Comparison of ENCODE assay signal across 27 mouse cellular contexts in the genomic region with DNA sequence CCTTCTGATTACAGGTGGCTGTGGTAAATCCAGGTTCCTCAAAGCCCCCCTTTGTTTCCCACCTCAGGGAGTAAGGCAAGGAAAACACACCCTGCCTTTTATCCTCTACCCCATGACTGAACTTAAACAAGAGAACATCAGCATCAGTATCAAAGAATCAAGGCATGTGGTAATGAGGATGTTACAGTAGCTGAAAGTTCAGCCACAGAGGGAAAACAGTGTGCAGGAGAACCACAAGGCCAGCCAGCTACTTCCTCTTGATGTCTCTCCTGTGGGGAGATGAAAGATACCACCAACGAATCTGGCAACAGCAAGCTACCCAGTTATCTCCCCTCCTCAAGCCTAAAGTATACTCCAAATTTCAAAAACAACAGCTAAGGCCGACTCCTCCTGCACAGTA. TPM values are rescaled to one million over a fixed set of nuclear protein-coding genes. Genes with fewer than 3 reads are reported as not detected.
DNase-seq lines count a peak whose midpoint lies in the region; ATAC-seq and TF ChIP-seq lines count a peak whose summit lies in the region.
"Had no signal": no experiment of that assay in that cellular context is flagged by ENCODE, and none has a peak within 500 bp of the region (broad histone marks: within the 10 kb centered on the region; RNA-seq: fewer than 3 reads in every experiment).

No protein-coding gene starts in this region.

- H3K4me3 ChIP-seq in E14TG2a.4 (replicated peaks; ENCODE audit: low read length) (peak overlapping the region; percentile 21; the same call in 1 of the 2 replicates), G1E (ENCODE audit: low read depth, low read length) (no peak overlapping the region)
- no peak overlapping the region for H3K4me3 ChIP-seq in liver, embryonic 11.5 days (ENCODE audit: low read depth, low read length)
- H3K4me3 ChIP-seq in midbrain, embryonic 15.5 days: no peak overlapping the region
- H3K4me3 ChIP-seq: embryonic facial prominence, embryonic 12.5 days; heart, embryonic 15.5 days; hindbrain, embryonic 10.5 days; liver, embryonic 13.5 days; myocyte; stomach, embryonic 15.5 days had no signal

- TF ChIP-seq CTCF in E14TG2a.4 (conservative IDR thresholded peaks at IDR 0.05; ENCODE audit: low read length) (no peak), G1E (IDR thresholded peaks at IDR 0.05; ENCODE audit: low read depth, low read length) (no peak)

- peak; percentile 60 for ATAC-seq in G1E (ENCODE audit: extremely low read depth, insufficient number of reproducible peaks, low FRiP score, poor library complexity, severe bottlenecking)
- peak; percentile 74 for ATAC-seq in granulocyte monocyte progenitor cell, adult 5-6 weeks (replicated peaks; ENCODE audit: poor library complexity, severe bottlenecking)
- no peak for ATAC-seq in liver, embryonic 11.5 days (replicated peaks; ENCODE audit: low FRiP score)
- ATAC-seq in midbrain, embryonic 15.5 days (replicated peaks): no peak
- ATAC-seq: forebrain, embryonic 16.5 days; inflammation-experienced regulatory T-cells, adult 6 months had no signal

- H3K4me2 ChIP-seq in liver, embryonic 11.5 days: no peak overlapping the region
- no peak overlapping the region for H3K4me2 ChIP-seq in midbrain, embryonic 15.5 days
- H3K4me2 ChIP-seq: embryonic facial prominence, embryonic 12.5 days; heart, embryonic 15.5 days; liver, embryonic 13.5 days; stomach, embryonic 15.5 days had no signal

- H3K9me3 ChIP-seq in E14TG2a.4 (ENCODE audit: low read length) (no peaks in the 10 kb centered on the region), G1E (replicated peaks) (no peaks in the 10 kb centered on the region)
- no peaks in the 10 kb centered on the region for H3K9me3 ChIP-seq in liver, embryonic 11.5 days (ENCODE audit: control insufficient read depth, low read length)
- no peaks in the 10 kb centered on the region for H3K9me3 ChIP-seq in midbrain, embryonic 15.5 days
- H3K9me3 ChIP-seq: embryonic facial prominence, embryonic 12.5 days; heart, embryonic 15.5 days; hindbrain, embryonic 10.5 days; liver, embryonic 13.5 days; stomach, embryonic 15.5 days had no signal

- no peak for DNase-seq in G1E (ENCODE audit: low spot score)
- DNase-seq in thymus, postnatal 0 days (ENCODE audit: low spot score): peak; percentile 18
- no peak for DNase-seq in liver, embryonic 11.5 days (ENCODE audit: low spot score)
- DNase-seq in ovary, adult 18-20 months (ENCODE audit: low spot score): no peak
- DNase-seq in left cerebral cortex, adult 8-10 months (ENCODE audit: low spot score in 2 of 2): no peak
- DNase-seq: adrenal gland, postnatal 10 days; cerebellum, adult 11-12 months; heart, adult 18-20 months; kidney, adult 8-10 months; liver, embryonic 13.5 days; right cerebral cortex, adult 18-20 months had no signal

- no peak overlapping the region for H3K27ac ChIP-seq in liver, embryonic 11.5 days (ENCODE audit: low read depth, low read length)
- no peak overlapping the region for H3K27ac ChIP-seq in midbrain, embryonic 15.5 days
- H3K27ac ChIP-seq: embryonic facial prominence, embryonic 12.5 days; heart, embryonic 15.5 days; hindbrain, embryonic 10.5 days; liver, embryonic 13.5 days; stomach, embryonic 15.5 days had no signal

- no peak overlapping the region for H3K9ac ChIP-seq in liver, embryonic 11.5 days (ENCODE audit: low read depth, low read length)
- H3K9ac ChIP-seq in midbrain, embryonic 15.5 days: no peak overlapping the region
- H3K9ac ChIP-seq: embryonic facial prominence, embryonic 12.5 days; heart, embryonic 15.5 days; liver, embryonic 13.5 days; stomach, embryonic 15.5 days had no signal

- H3K27me3 ChIP-seq in E14TG2a.4 (ENCODE audit: insufficient read depth, low read length) (no peaks in the 10 kb centered on the region), G1E (ENCODE audit: insufficient read depth, low read length) (peaks cover 16% of the 10 kb centered on the region)
- no peaks in the 10 kb centered on the region for H3K27me3 ChIP-seq in liver, embryonic 11.5 days (replicated peaks; ENCODE audit: control insufficient read depth, insufficient read depth, low read length)
- H3K27me3 ChIP-seq in midbrain, embryonic 15.5 days (replicated peaks): no peaks in the 10 kb centered on the region
- H3K27me3 ChIP-seq: embryonic facial prominence, embryonic 12.5 days; heart, embryonic 15.5 days; liver, embryonic 13.5 days; stomach, embryonic 15.5 days had no signal

- WGBS in liver, embryonic 11.5 days: 29% methylated on average over 2 of the region's 2 CpGs
- WGBS in midbrain, embryonic 15.5 days: 72% methylated on average over 2 of the region's 2 CpGs

- peaks cover 45% of the 10 kb centered on the region for H3K36me3 ChIP-seq in E14TG2a.4 (ENCODE audit: insufficient read depth, low read length)
- H3K36me3 ChIP-seq in G1E (replicated peaks): no peaks in the 10 kb centered on the region
- no peaks in the 10 kb centered on the region for H3K36me3 ChIP-seq in liver, embryonic 11.5 days (ENCODE audit: control insufficient read depth, insufficient read depth, low read length)
- H3K36me3 ChIP-seq in midbrain, embryonic 15.5 days (replicated peaks): no peaks in the 10 kb centered on the region
- H3K36me3 ChIP-seq: embryonic facial prominence, embryonic 12.5 days; heart, embryonic 15.5 days; hindbrain, embryonic 10.5 days; liver, embryonic 13.5 days; stomach, embryonic 15.5 days had no signal

- peaks cover 98% of the 10 kb centered on the region for H3K4me1 ChIP-seq in E14TG2a.4 (replicated peaks; ENCODE audit: low read depth, low read length)
- peaks cover 4% of the 10 kb centered on the region; the same call in 1 of the 2 replicates for H3K4me1 ChIP-seq in G1E (ENCODE audit: insufficient read depth, low read depth, low read length)
- 0 out of 2 replicates have a peak, but pooled peaks cover 6% of the 10 kb centered on the region for H3K4me1 ChIP-seq in liver, embryonic 11.5 days (replicated peaks; ENCODE audit: control insufficient read depth, insufficient read depth, low read length)
- H3K4me1 ChIP-seq in midbrain, embryonic 15.5 days: peaks cover 15% of the 10 kb centered on the region
- H3K4me1 ChIP-seq: embryonic facial prominence, embryonic 12.5 days; liver, embryonic 13.5 days had no signal

RNA-seq across cellular contexts. Expression of gene Stx3, which starts 12.0 kb away (rescaled TPM):
- total RNA-seq in G1E (2014; fragmentation: Nextera tagmentation) (not detected in 2 replicates), G1E (2017) (1.3 and 1.9 TPM in 2 replicates)
- polyA plus RNA-seq in G1E (2012): not detected in 2 replicates
- total RNA-seq in granulocyte monocyte progenitor cell, adult 5-6 weeks (2014; fragmentation: Nextera tagmentation): 11.3 and 12.2 TPM in 2 replicates
- total RNA-seq in granulocyte monocyte progenitor cell, adult 5-6 weeks (2017): 7.9 and 12.1 TPM in 2 replicates
- polyA plus RNA-seq in thymus, postnatal 0 days (2015; fragmentation: Nextera tagmentation; extraction: Ambion mirVana): 4.4 and 4.8 TPM in 2 replicates
- polyA plus RNA-seq in liver, embryonic 11.5 days (2014; fragmentation: Nextera tagmentation; extraction: Ambion mirVana): 5.0 and 7.0 TPM in 2 replicates
- 10 to 100 TPM; 27.7 to 33.8 (median 29.7) TPM for total RNA-seq in left cerebral cortex, adult 8-10 months (2022)
- polyA plus RNA-seq in midbrain, embryonic 15.5 days (2015; fragmentation: Nextera tagmentation; extraction: Ambion mirVana): 28.9 and 34.2 TPM in 2 replicates

RNA-seq across cellular contexts. Expression of gene Olfr1417, which starts 31.8 kb away (rescaled TPM):
- total RNA-seq in G1E (2014; fragmentation: Nextera tagmentation) (not detected in 2 replicates), G1E (2017) (0.05 and 0.29 TPM in 2 replicates)
- polyA plus RNA-seq in G1E (2012): not detected in 2 replicates
- not detected in 2 replicates for total RNA-seq in granulocyte monocyte progenitor cell, adult 5-6 weeks (2014; fragmentation: Nextera tagmentation)
- total RNA-seq in granulocyte monocyte progenitor cell, adult 5-6 weeks (2017): not detected in 2 replicates
- not detected in 2 replicates for polyA plus RNA-seq in thymus, postnatal 0 days (2015; fragmentation: Nextera tagmentation; extraction: Ambion mirVana)
- not detected in 2 replicates for polyA plus RNA-seq in liver, embryonic 11.5 days (2014; fragmentation: Nextera tagmentation; extraction: Ambion mirVana)
- total RNA-seq in left cerebral cortex, adult 8-10 months (2022): not detected
- 0.09 TPM in 1 of 2 replicates, not detected in the other for polyA plus RNA-seq in midbrain, embryonic 15.5 days (2015; fragmentation: Nextera tagmentation; extraction: Ambion mirVana)
- total RNA-seq: adrenal gland, postnatal 10 days; gastrocnemius, adult 18-20 months; heart, adult 18-20 months had no signal
- polyA plus RNA-seq: cortical plate, adult 2 months; embryonic facial prominence, embryonic 12.5 days; forebrain, embryonic 16.5 days; heart, embryonic 15.5 days; hindbrain, embryonic 10.5 days; inflammation-experienced regulatory T-cells, adult 6 months; large intestine, adult 2 months; limb, embryonic 11.5 days; liver, embryonic 13.5 days; lung, embryonic 16.5 days; myocyte; stomach, embryonic 15.5 days had no signal

RNA-seq across cellular contexts. Expression of gene Mrpl16, which starts 37.1 kb away (rescaled TPM):
- 42.2 and 53.1 TPM in 2 replicates for total RNA-seq in G1E (2014; fragmentation: Nextera tagmentation)
- total RNA-seq in G1E (2017): 68.5 and 91.4 TPM in 2 replicates
- 10.1 and 27.1 TPM in 2 replicates for polyA plus RNA-seq in G1E (2012)
- 76.7 and 90.4 TPM in 2 replicates for total RNA-seq in granulocyte monocyte progenitor cell, adult 5-6 weeks (2014; fragmentation: Nextera tagmentation)
- 103 and 113 TPM in 2 replicates for total RNA-seq in granulocyte monocyte progenitor cell, adult 5-6 weeks (2017)
- polyA plus RNA-seq in thymus, postnatal 0 days (2015; fragmentation: Nextera tagmentation; extraction: Ambion mirVana): 52.1 and 54.3 TPM in 2 replicates
- polyA plus RNA-seq in liver, embryonic 11.5 days (2014; fragmentation: Nextera tagmentation; extraction: Ambion mirVana): 72.8 and 76.5 TPM in 2 replicates
- total RNA-seq in left cerebral cortex, adult 8-10 months (2022): 10 to 100 TPM; 36.1 to 45.6 (median 42.7) TPM
- 40.9 and 42.7 TPM in 2 replicates for polyA plus RNA-seq in midbrain, embryonic 15.5 days (2015; fragmentation: Nextera tagmentation; extraction: Ambion mirVana)

RNA-seq across cellular contexts. Expression of gene Olfr1418, which starts 53.6 kb away (rescaled TPM):
- not detected in 2 replicates for total RNA-seq in G1E (2014; fragmentation: Nextera tagmentation)
- 0.11 and 0.17 TPM in 2 replicates for total RNA-seq in G1E (2017)
- polyA plus RNA-seq in G1E (2012): not detected in 2 replicates
- not detected in 2 replicates for total RNA-seq in granulocyte monocyte progenitor cell, adult 5-6 weeks (2014; fragmentation: Nextera tagmentation)
- total RNA-seq in granulocyte monocyte progenitor cell, adult 5-6 weeks (2017): not detected in 2 replicates
- polyA plus RNA-seq in thymus, postnatal 0 days (2015; fragmentation: Nextera tagmentation; extraction: Ambion mirVana): not detected in 2 replicates
- not detected in 2 replicates for polyA plus RNA-seq in liver, embryonic 11.5 days (2014; fragmentation: Nextera tagmentation; extraction: Ambion mirVana)
- not detected for total RNA-seq in left cerebral cortex, adult 8-10 months (2022)
- not detected in 2 replicates for polyA plus RNA-seq in midbrain, embryonic 15.5 days (2015; fragmentation: Nextera tagmentation; extraction: Ambion mirVana)
- total RNA-seq: adrenal gland, postnatal 10 days; gastrocnemius, adult 18-20 months; heart, adult 18-20 months had no signal
- polyA plus RNA-seq: cortical plate, adult 2 months; embryonic facial prominence, embryonic 12.5 days; forebrain, embryonic 16.5 days; heart, embryonic 15.5 days; hindbrain, embryonic 10.5 days; inflammation-experienced regulatory T-cells, adult 6 months; large intestine, adult 2 months; limb, embryonic 11.5 days; liver, embryonic 13.5 days; lung, embryonic 16.5 days; myocyte; stomach, embryonic 15.5 days; urinary bladder, adult 2 months had no signal

RNA-seq across cellular contexts. Expression of gene Gif, which starts 59.9 kb away (rescaled TPM):
- not detected in 2 replicates for total RNA-seq in G1E (2014; fragmentation: Nextera tagmentation)
- total RNA-seq in G1E (2017): 0.06 TPM in 1 of 2 replicates, not detected in the other
- polyA plus RNA-seq in G1E (2012): not detected in 2 replicates
- not detected in 2 replicates for total RNA-seq in granulocyte monocyte progenitor cell, adult 5-6 weeks (2014; fragmentation: Nextera tagmentation)
- total RNA-seq in granulocyte monocyte progenitor cell, adult 5-6 weeks (2017): not detected in 2 replicates
- 0.18 TPM in 1 of 2 replicates, not detected in the other for polyA plus RNA-seq in thymus, postnatal 0 days (2015; fragmentation: Nextera tagmentation; extraction: Ambion mirVana)
- not detected in 2 replicates for polyA plus RNA-seq in liver, embryonic 11.5 days (2014; fragmentation: Nextera tagmentation; extraction: Ambion mirVana)
- not detected for total RNA-seq in left cerebral cortex, adult 8-10 months (2022)
- polyA plus RNA-seq in midbrain, embryonic 15.5 days (2015; fragmentation: Nextera tagmentation; extraction: Ambion mirVana): not detected in 2 replicates
- total RNA-seq: adrenal gland, postnatal 10 days; gastrocnemius, adult 18-20 months; heart, adult 18-20 months had no signal
- polyA plus RNA-seq: cortical plate, adult 2 months; embryonic facial prominence, embryonic 12.5 days; forebrain, embryonic 16.5 days; heart, embryonic 15.5 days; hindbrain, embryonic 10.5 days; inflammation-experienced regulatory T-cells, adult 6 months; limb, embryonic 11.5 days; liver, embryonic 13.5 days; myocyte; urinary bladder, adult 2 months had no signal

Comparison
In these comparisons a context has a peak if more than half of its experiments do, and no peak if none do; other contexts are left out.
1. ATAC-seq: peak in G1E (single experiment) and granulocyte monocyte progenitor cell, adult 5-6 weeks (single experiment); none in liver, embryonic 11.5 days (single experiment) and midbrain, embryonic 15.5 days (single experiment).